Mouse (Mus musculus): Measurements from ENCODE around the gene Gpr75.

DNA sequence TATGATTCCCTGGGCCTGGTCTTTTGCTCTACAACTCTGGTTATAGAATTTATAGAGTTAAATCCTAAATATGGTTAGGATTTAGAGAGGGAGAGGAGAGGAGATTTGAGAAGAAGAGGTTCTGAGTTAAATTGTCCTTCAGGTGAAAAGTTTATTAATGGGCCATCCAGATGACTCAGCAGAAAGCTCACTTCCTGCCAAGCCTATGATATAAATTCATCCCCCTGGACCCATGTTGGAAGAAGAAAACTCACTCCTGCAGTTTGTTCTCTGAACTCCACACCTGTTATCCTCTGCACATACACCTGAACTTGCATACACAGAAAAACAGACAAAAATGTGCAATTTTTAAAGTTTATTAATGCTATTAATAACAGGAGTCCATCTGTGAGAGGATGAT is 14.2 kb downstream of the Gpr75 start:
- TF ChIP-seq POLR2A (IDR thresholded peaks at IDR 0.05; ENCODE audit: control insufficient read depth, low read depth, low read length): no peak
- no peak for TF ChIP-seq CTCF (IDR thresholded peaks at IDR 0.05; ENCODE audit: control insufficient read depth, insufficient read depth, insufficient replicate concordance, low read depth, low read length)
